Mouse (Mus musculus): ENCODE measurements around the gene Ddx5. TPM values are rescaled to one million over a fixed set of nuclear protein-coding genes. Genes with fewer than 3 reads are reported as not detected.
A peak's percentile ranks its signal among the peaks of the same experiment; 100 is the strongest.
"Not testable (repeated sequence)": the region's sequence is repeated elsewhere in the genome, so short reads cannot be mapped to it uniquely, and the experiment has no call there.

The Ddx5 gene
- polyA plus RNA-seq, 1 experiment from 2014 or later: 386 TPM

DNA sequence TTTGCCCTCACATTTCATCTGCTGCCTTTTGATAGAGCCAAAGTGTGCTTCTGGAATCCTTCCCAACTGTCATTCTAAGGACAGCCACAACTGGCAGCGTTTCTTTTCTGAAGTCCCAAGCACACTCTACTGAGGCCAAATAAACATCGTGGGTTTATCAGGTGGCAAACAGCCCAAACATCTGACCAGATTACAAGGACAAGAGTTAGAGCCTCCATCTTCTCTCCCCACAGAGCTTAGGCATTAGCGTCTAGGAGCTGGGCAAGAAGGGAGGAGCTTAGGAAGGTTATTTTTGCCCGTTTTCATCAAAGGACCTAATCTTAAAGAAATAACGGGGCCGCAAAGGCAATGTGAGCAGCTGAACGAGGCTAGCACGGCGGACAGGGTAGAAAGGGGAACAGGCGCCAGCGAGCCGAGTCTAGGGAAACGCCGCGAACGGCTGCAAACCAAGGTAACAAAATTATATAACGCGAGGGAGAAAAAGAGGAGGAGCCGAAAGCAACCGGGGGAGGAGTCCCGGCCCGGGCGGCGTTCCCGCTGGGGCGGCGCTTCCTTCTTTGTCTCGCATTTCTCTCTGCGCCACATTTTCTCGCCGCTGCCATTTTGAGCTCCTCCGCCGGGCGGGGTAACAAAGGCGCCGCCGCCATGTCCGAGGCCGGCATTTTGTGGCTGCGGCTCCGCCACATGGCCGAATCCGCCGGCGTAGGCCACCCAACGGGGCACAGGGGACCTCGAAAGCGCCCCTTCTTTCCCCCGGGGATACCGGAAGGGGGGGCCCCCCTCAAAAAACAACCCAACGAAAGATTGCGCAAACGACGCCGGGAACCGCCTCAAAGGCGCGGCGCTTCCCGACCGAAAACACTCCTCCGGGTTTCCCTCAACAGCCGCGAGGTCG, 1.6 kb downstream of the Ddx5 start:
- peaks cover 60% of the 10 kb centered on the region for H3K4me1 ChIP-seq (replicated peaks)
- 0% methylated on average over 64 of the region's 65 CpGs for WGBS
- peak overlapping the region; percentile 87 for H3K4me2 ChIP-seq
- H3K27me3 ChIP-seq: no peaks in the 10 kb centered on the region
- no peaks in the 10 kb centered on the region for H3K9me3 ChIP-seq
- H3K27ac ChIP-seq (replicated peaks): peak overlapping the region; percentile 97
- no peak; the same call in 1 of the 2 replicates for ATAC-seq (ENCODE audit: low read depth)
- H3K36me3 ChIP-seq: peaks cover 44% of the 10 kb centered on the region
- peak overlapping the region; percentile 99 for H3K9ac ChIP-seq
- H3K4me3 ChIP-seq: peak overlapping the region; percentile 80

DNA sequence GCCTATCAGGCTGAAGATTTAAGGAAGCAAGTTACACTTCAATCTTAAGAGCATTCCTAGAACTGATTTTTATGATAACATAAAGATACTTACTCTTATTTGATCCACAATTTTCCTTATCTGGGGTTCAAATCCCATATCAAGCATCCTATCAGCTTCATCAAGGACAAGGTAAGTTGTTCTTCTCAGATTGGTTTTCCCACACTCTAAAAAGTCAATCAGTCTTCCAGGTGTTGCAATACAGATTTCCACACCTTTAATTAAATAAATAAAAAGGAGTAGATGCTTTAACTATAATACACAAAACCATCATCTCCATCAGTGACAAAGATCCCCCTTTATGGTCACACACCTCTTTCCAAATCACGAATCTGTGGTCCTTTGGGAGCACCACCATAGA, 3.9 kb downstream of the Ddx5 start:
- H3K27me3 ChIP-seq: no peaks in the 10 kb centered on the region
- H3K9me3 ChIP-seq: no peaks in the 10 kb centered on the region
- 80% methylated on average over 1 of the region's 1 CpGs for WGBS
- H3K4me1 ChIP-seq (replicated peaks): peaks cover 59% of the 10 kb centered on the region
- ATAC-seq (ENCODE audit: low read depth): no peak
- H3K4me2 ChIP-seq: peak overlapping the region; percentile 87
- peak overlapping the region; percentile 80; the same call in 1 of the 2 replicates for H3K4me3 ChIP-seq
- H3K9ac ChIP-seq: no peak overlapping the region
- peaks cover 62% of the 10 kb centered on the region for H3K36me3 ChIP-seq
- no peak overlapping the region for H3K27ac ChIP-seq (replicated peaks)

DNA sequence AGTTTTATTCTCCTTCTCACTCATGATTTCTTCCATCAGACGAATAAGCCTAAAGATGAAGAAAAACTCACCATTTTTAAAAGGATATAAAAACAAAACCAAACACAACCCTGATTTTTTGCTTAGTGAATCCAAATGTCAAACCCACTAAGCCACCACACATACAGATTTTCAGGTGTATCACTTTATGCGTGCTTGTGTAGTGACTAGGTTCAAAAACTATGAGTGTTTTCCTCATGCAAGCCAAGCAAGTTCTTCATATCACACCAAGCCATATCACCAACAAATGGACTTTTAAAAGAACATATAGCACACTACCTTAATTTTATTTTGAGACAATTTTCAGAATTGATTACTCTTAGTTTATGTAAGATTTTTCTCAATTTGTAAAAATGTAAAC, 4.5 kb downstream of the Ddx5 start:
- 88% methylated on average over 2 of the region's 2 CpGs for WGBS
- no peak for ATAC-seq (ENCODE audit: low read depth)
- Histone ChIP-seq H3K4me2 (no peak overlapping the region), H3K36me3 (peaks cover 66% of the 10 kb centered on the region), H3K27ac (replicated peaks) (no peak overlapping the region), H3K27me3 (no peaks in the 10 kb centered on the region), H3K4me3 (no peak overlapping the region), H3K4me1 (replicated peaks) (peaks cover 57% of the 10 kb centered on the region), H3K9me3 (no peaks in the 10 kb centered on the region), H3K9ac (no peak overlapping the region)

DNA sequence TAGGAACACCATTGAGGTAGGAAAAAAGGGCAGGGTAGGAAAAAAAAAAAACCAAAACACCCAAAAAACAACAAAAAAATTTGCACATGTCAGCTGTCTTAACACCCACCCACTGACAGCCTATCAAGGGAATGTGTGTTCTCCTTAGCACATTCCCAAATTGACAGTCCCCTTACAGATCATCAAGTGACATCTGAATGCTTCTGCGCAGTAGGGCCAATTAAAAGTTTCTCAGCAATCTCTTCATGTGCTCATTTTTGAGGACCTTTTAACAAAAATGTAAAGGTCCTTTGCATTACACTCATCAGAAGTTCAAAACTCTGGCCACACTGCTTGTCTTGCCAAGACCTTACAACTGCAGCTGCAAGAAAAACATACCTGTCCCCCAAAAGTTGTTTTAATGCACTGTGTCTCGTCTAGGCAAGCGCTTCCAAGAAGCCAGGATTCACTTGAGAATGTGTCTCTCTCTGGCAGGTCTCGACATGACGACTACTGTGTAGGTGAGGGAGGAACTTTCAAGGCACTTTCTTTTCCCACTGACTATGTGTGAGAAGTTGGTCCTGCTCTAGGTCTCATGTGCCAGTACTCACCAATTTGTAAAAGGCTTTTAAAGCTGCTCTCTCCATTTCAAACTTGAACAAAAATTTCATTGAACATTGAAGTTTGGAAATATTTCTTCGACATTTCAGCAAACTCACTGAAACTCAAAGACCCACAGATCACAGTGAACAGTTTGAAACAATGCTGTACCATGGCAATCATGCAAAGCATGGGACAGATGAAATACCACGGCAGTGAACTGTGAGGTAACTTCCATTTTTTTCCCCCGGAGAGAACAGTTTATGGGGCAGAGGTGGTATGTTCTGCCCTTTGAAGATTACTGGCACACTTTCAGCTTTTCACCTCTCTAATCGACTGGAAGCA, 5.9 kb downstream of the Ddx5 start:
- Histone ChIP-seq H3K4me1 (replicated peaks) (peaks cover 60% of the 10 kb centered on the region), H3K4me3 (no peak overlapping the region), H3K4me2 (no peak overlapping the region), H3K27me3 (no peaks in the 10 kb centered on the region), H3K36me3 (peaks cover 66% of the 10 kb centered on the region), H3K9ac (no peak overlapping the region), H3K27ac (replicated peaks) (no peak overlapping the region), H3K9me3 (no peaks in the 10 kb centered on the region)
- ATAC-seq (ENCODE audit: low read depth): no peak
- 84% methylated on average over 9 of the region's 9 CpGs for WGBS

DNA sequence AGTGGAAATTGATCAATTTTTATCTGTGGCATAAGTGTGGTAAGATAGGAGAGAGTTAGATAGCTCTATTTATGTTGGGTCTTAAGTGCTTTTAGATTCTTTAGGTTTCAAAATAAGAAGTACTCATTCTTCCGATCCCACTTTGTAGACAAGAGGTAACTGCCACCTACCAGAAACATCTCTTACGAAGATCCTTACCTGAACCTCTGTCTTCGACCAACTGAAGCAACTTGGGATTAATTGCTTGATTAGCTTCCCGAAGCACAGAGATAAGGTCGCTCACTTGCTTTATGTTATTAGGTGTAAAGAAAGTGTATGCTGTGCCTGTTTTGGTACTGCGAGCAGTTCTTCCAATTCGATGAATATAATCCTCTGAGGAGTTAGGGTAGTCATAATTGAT, 6.7 kb downstream of the Ddx5 start:
- H3K9me3 ChIP-seq; H3K9ac ChIP-seq; H3K4me3 ChIP-seq; H3K4me2 ChIP-seq; H3K27me3 ChIP-seq; H3K27ac ChIP-seq (replicated peaks); ATAC-seq (ENCODE audit: low read depth): not testable (repeated sequence)
- WGBS: 91% methylated on average over 7 of the region's 7 CpGs
- Histone ChIP-seq H3K4me1 (replicated peaks) (peaks cover 68% of the 10 kb centered on the region), H3K36me3 (peaks cover 66% of the 10 kb centered on the region)

DNA sequence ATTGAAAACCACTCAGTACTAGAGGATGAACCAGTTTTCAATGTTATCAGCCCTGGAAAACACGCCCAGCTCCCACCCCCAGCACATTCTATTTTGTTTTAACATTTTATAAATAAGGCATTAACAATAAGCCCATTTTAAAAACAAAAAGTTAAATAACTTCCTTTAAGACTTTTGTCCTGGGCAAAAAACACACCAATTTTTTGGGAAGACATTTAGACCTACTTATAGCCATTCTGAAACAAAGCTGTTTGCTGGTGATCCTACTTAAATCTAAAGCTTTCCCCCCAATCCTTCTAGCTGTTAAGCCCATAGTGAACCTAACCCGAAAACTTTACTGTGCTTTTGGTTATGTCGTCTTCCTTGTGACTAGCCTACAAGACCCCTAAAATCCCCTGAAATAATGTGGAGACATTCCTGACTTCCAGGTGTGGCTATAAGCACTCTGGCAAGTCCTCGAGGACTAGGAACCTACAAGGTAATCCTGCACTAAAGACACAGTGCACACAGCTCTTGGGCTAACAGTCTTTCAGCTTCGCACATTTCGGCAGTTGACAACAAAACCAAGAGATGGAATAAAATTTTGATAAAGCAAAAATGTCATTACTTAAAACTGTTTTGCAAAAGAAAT, 8.3 kb downstream of the Ddx5 start:
- Histone ChIP-seq H3K4me2 (no peak overlapping the region), H3K9me3 (no peaks in the 10 kb centered on the region), H3K27ac (replicated peaks) (no peak overlapping the region), H3K36me3 (peaks cover 67% of the 10 kb centered on the region), H3K9ac (no peak overlapping the region), H3K4me1 (replicated peaks) (peaks cover 55% of the 10 kb centered on the region), H3K27me3 (no peaks in the 10 kb centered on the region), H3K4me3 (no peak overlapping the region)
- 81% methylated on average over 6 of the region's 6 CpGs for WGBS
- no peak for ATAC-seq (ENCODE audit: low read depth)

DNA sequence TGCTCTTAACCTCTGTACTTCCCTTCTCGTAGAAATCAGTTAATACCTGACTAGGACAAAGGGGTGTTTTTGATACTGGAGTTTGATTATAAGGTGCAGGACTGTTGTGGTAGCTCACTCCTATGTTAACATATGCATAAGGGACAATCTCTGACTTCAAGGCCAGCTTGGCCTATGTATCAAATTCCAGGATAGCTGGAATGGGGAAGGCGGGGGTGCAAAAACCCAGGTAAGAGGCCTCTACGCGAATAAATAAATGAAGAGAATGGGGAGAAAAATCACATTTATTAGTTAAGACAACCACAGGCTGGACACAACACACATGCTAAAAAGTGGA, 8.9 kb downstream of the Ddx5 start:
- Histone ChIP-seq H3K9me3 (no peaks in the 10 kb centered on the region), H3K4me1 (replicated peaks) (peaks cover 49% of the 10 kb centered on the region), H3K9ac (no peak overlapping the region), H3K4me2 (peak overlapping the region; percentile 91), H3K27ac (replicated peaks) (peak overlapping the region; percentile 94; the same call in 1 of the 2 replicates), H3K27me3 (no peaks in the 10 kb centered on the region), H3K4me3 (no peak overlapping the region), H3K36me3 (peaks cover 65% of the 10 kb centered on the region)
- ATAC-seq (ENCODE audit: low read depth): peak; percentile 12
- WGBS: 71% methylated on average over 4 of the region's 4 CpGs

DNA sequence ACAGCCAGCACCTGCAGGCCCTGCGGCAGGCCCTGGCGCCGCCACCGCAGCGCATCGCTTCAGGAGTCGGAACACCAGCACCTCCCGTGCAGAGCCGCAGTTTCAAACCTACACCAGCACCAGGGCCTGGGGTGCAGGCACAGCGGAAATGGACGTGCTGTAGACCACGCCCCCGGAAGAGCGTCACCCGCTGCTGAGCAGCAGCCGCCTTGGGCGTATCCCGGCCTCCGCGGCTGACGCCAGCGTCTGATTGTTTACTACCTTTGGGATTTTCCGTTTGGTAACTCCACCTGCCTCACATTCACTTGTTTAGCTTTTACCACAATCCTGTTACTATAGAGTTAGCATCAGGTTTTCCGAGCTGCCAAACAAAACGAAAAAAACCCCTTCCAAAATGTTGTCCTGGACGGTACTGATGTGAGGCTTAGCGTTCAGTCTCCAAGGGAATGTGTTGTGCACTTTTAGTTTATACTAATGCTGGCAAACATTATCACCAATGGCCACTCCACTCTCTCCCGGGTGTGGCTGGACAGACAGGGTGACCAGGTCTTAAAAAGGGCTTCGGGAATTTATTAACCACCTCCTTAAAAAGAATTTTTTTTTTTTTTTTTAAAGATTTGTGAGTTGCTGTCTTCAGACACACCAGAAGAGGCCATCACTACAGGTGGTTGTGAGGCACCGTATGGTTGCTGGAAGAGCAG, 9.4 kb downstream of the Ddx5 start, which contains the start of gene Polg2:
Polg2 (minus strand) TSS at position 150 of the 701 bp plus-strand sequence.
- peak within 1 kb of the TSS; percentile 94 for H3K9ac ChIP-seq
- H3K27ac ChIP-seq (replicated peaks): peak within 1 kb of the TSS; percentile 94
- no peaks in the 10 kb centered on the region for H3K9me3 ChIP-seq
- H3K36me3 ChIP-seq: peaks cover 65% of the 10 kb centered on the region
- H3K27me3 ChIP-seq: no peaks in the 10 kb centered on the region
- peaks cover 45% of the 10 kb centered on the region for H3K4me1 ChIP-seq (replicated peaks)
- peak within 1 kb of the TSS; percentile 78 for H3K4me3 ChIP-seq
- H3K4me2 ChIP-seq: peak within 1 kb of the TSS; percentile 91
- 1% methylated on average over 30 of the region's 30 CpGs for WGBS
- peak; percentile 99 for ATAC-seq (ENCODE audit: low read depth)

DNA sequence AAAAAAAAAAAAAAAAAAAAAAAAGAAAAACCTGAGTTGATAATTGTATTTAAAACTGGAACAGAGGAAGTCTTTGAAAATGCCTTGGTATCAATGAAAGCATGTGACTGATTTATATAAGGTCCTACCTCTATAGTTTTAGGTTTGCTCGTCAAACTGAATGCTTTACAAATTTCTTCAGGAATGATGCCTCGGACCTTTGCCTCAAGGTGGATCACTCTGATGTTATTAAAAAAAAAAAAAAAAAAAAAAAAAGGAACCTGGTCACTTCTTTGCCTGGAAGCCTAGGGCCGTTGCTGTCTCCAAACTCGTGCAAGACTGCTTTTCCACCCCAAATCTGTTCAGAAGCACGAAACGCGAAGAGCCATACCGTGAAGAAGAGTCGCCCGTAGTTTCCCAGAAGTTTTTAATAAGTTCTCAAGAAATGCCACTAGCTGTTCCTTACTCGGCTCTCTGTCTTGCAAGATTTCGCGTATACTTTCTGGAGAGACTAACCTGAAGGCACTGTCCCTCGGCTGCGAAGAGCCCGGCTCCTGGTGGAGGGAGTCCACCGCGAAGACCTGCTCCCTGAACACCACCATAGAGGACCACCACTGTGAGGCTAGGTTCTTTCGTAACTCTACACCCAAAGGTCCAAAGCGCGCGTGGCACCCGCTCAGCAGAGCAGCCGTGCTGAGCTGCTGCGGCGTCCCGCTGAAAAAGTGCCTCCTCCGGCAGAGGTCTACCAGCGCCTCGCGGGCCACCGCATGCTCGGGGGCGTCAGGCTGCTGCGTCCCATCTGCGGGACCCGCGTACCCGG, 10.2 kb downstream of the Ddx5 start:
- Histone ChIP-seq H3K9ac (peak overlapping the region; percentile 94), H3K27ac (replicated peaks) (peak overlapping the region; percentile 94), H3K4me1 (replicated peaks) (peaks cover 40% of the 10 kb centered on the region), H3K27me3 (no peaks in the 10 kb centered on the region), H3K9me3 (no peaks in the 10 kb centered on the region), H3K36me3 (peaks cover 65% of the 10 kb centered on the region), H3K4me3 (peak overlapping the region; percentile 78), H3K4me2 (peak overlapping the region; percentile 91)
- ATAC-seq (ENCODE audit: low read depth): peak; percentile 85
- 2% methylated on average over 39 of the region's 39 CpGs for WGBS

DNA sequence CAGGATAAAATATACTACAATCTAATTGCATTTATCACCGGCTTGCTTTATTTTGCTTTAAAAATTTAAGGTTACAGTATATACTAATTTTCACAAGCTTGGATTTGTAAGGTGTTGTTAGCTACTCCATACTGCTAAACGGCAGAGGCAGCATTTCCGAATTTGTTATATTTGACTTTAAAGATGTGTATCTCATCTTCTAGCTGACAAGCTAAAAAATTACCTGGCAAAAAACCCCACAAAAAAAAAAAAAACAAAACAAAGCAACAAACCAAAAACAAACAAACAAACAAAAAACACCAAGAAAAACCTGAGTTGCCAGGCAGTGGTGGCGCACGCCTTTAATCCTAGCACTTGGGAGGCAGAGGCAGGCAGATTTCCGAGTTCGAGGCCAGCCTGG, 10.9 kb downstream of the Ddx5 start:
- Histone ChIP-seq H3K27ac (replicated peaks) (no peak overlapping the region), H3K36me3 (peaks cover 65% of the 10 kb centered on the region), H3K27me3 (no peaks in the 10 kb centered on the region), H3K4me2 (peak overlapping the region; percentile 91), H3K9ac (no peak overlapping the region), H3K4me1 (replicated peaks) (peaks cover 35% of the 10 kb centered on the region), H3K9me3 (no peaks in the 10 kb centered on the region), H3K4me3 (0 out of 2 replicates have a peak overlapping the region, but pooled peaks have one; percentile 78)
- no peak for ATAC-seq (ENCODE audit: low read depth)
- WGBS: 95% methylated on average over 7 of the region's 7 CpGs

DNA sequence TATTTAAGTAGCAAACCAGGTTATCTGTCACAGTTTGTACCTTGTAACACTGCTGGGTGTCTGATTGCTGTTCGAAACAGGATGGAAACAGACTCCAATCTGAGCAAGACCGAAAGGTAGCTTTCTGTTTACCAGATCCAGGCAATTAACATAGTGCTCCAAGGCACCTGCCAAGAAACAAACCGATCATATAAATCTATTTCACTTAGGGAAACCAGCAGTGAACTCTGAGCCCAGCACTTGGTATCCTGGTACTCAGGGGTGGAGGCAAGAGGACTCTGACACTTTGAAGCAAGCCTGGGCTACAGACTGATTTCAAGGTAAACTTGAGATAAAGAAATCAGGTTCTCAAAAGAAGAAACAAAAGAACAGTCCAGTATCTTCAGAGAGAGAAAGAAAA, 11.6 kb downstream of the Ddx5 start:
- ATAC-seq (ENCODE audit: low read depth): no peak
- H3K36me3 ChIP-seq: peaks cover 65% of the 10 kb centered on the region
- 93% methylated on average over 3 of the region's 3 CpGs for whole genome bisulfite sequencing

More for the DNA sequence above, 11.6 kb downstream of the Ddx5 start:
- Histone ChIP-seq H3K4me1 (replicated peaks) (peaks cover 27% of the 10 kb centered on the region), H3K4me3 (no peak overlapping the region), H3K4me2 (no peak overlapping the region), H3K9ac (peak overlapping the region; percentile 22; the same call in 1 of the 2 replicates), H3K27me3 (no peaks in the 10 kb centered on the region), H3K9me3 (no peaks in the 10 kb centered on the region), H3K27ac (replicated peaks) (no peak overlapping the region)
